Mouse (Mus musculus): ENCODE data around the gene Arrb1.

DNA sequence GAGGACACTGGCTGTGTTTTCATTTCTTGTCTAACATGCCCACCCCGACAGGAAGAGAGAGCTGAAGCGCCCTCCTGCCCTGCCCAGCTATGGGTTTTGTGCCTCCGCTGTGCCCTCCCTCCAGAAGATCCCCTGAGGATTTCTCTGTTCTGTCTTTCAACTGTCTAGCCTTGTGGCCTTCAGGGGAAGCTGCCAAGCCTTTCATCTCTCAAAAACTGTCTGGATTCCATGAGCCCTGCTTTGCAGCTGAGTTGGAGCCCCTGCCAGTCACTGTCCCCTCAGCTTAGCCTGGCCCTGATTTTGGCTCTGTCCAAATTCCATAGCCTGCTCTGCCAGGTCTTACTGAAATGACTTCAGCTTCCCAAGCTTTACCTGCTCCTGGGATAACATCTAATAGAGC, 71.5 kb downstream of the Arrb1 start:
- TF ChIP-seq GATA1 (IDR thresholded peaks at IDR 0.05; ENCODE audit: low read length) (no peak), TAL1 (IDR thresholded peaks at IDR 0.05; ENCODE audit: low read length) (no peak)

All from erythroblast, embryonic 14.5 days (primary cell).